21 mouse cellular contexts compared by ENCODE assay signal in the genomic region with DNA sequence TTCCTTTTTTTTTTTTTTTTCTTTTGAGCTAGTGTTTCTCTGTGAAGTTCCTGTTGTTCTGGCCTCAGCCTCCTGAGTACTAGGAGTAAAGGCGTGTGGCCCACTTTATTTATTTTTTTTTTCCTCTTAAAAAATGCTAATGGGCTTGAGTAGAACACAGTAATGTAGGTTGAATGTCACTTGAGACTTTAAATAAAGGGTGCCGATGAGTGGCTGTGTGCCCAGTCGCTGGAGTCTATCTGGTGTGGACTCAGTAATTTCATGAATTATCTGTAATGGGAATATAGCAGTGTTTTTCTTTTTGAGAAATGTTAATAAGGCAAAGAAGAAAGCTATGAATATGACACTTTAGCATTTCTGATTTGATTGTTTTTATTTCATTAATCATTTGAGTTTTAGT. TPM values are rescaled to one million over a fixed set of nuclear protein-coding genes. Genes with fewer than 3 reads are reported as not detected.
A peak's percentile ranks its signal among the peaks of the same experiment; 100 is the strongest.
DNase-seq lines count a peak whose midpoint lies in the region; TF ChIP-seq lines count a peak whose summit lies in the region.
"Had no signal": no experiment of that assay in that cellular context is flagged by ENCODE, and none has a peak within 500 bp of the region (broad histone marks: within the 10 kb centered on the region; RNA-seq: fewer than 3 reads in every experiment).

No protein-coding gene starts in this region.

- H3K4me3 ChIP-seq in layer of hippocampus, adult 2 months, result no peak overlapping the region
- H3K4me3 ChIP-seq: embryonic facial prominence, embryonic 13.5 days; embryonic facial prominence, embryonic 15.5 days; erythroblast, embryonic 14.5 days; forebrain, embryonic 10.5 days; forebrain, embryonic 12.5 days had no signal

- DNase-seq in layer of hippocampus, adult 2 months (ENCODE audit: low spot score in 2 of 2), result no peak
- DNase-seq in layer of hippocampus, postnatal 36 days, result no peak
- peak; percentile 8 for DNase-seq in lung, postnatal 36 days
- no peak for DNase-seq in lung, postnatal 25 days (ENCODE audit: low spot score)
- peak; percentile 16 for DNase-seq in brain, embryonic 14.5 days (ENCODE audit: low read depth)
- no peak for DNase-seq in frontal cortex, postnatal 36 days (ENCODE audit: low spot score in 2 of 2)
- DNase-seq: adrenal gland, adult 8-10 months; adrenal gland, postnatal 14 days; adrenal gland, postnatal 36 days; cerebellum, adult 11 months; cerebellum, adult 18-20 months; cerebellum, adult 8-10 months; cerebellum, adult 9-11 months; cerebellum, postnatal 14 days; cerebellum, postnatal 36 days; embryo, embryonic 11 days had no signal

- TF ChIP-seq POLR2A in brain, embryonic 14.5 days (IDR thresholded peaks at IDR 0.05; ENCODE audit: borderline replicate concordance, extremely low read depth, insufficient read depth, insufficient read length, poor library complexity, severe bottlenecking), result no peak

- no peak for TF ChIP-seq CTCF in layer of hippocampus, adult 2 months (conservative IDR thresholded peaks at IDR 0.05)
- no peak for TF ChIP-seq CTCF in brain, embryonic 14.5 days (IDR thresholded peaks at IDR 0.05; ENCODE audit: borderline replicate concordance, extremely low read depth, insufficient read depth, insufficient read length)

- peak overlapping the region; percentile 67; the same call in 1 of the 2 replicates for H3K27ac ChIP-seq in layer of hippocampus, adult 2 months
- H3K27ac ChIP-seq: embryonic facial prominence, embryonic 13.5 days; embryonic facial prominence, embryonic 15.5 days; forebrain, embryonic 10.5 days; forebrain, embryonic 12.5 days had no signal

RNA-seq across cellular contexts. Expression of a gene that starts 13.3 kb away (rescaled TPM):
- total RNA-seq in layer of hippocampus, adult 2 months (2021), result 100 to 1,000 TPM; 145 to 147 TPM
- total RNA-seq in layer of hippocampus, postnatal 36 days (2021), result 100 to 1,000 TPM; 148 to 152 TPM
- polyA plus RNA-seq in brain, embryonic 14.5 days (2012; rRNA removed), result 119 and 130 TPM in 2 replicates

RNA-seq across cellular contexts. Expression of a gene that starts 48.8 kb away (rescaled TPM):
- total RNA-seq in layer of hippocampus, adult 2 months (2021), result 100 to 1,000 TPM; 224 to 255 TPM
- 100 to 1,000 TPM; 228 to 253 TPM for total RNA-seq in layer of hippocampus, postnatal 36 days (2021)
- polyA plus RNA-seq in brain, embryonic 14.5 days (2012; rRNA removed), result 144 and 185 TPM in 2 replicates

RNA-seq across cellular contexts. Expression of a gene that starts 48.9 kb away (rescaled TPM):
- 10 to 100 TPM; 38.1 to 39.5 TPM for total RNA-seq in layer of hippocampus, adult 2 months (2021)
- 10 to 100 TPM; 34.0 to 44.0 TPM for total RNA-seq in layer of hippocampus, postnatal 36 days (2021)
- polyA plus RNA-seq in brain, embryonic 14.5 days (2012; rRNA removed), result 42.3 and 44.8 TPM in 2 replicates

Comparison
In these comparisons a context has a peak if more than half of its experiments do, and no peak if none do; other contexts are left out.
1. DNase-seq: peak in lung, postnatal 36 days (single experiment) and brain, embryonic 14.5 days (single experiment); none in layer of hippocampus, adult 2 months (0 of 2), layer of hippocampus, postnatal 36 days (0 of 2), lung, postnatal 25 days (single experiment) and frontal cortex, postnatal 36 days (0 of 2).